Mouse (Mus musculus) kidney, embryonic 15.5 days (tissue): Measurements from ENCODE around the gene Pmis2. TPM values are rescaled to one million over a fixed set of nuclear protein-coding genes. Genes with fewer than 3 reads are reported as not detected.
A peak's percentile ranks its signal among the peaks of the same experiment; 100 is the strongest.

Source experiments
- ATAC-seq: fragments of 200-750 bp; cut with Nextera tagmentation; replicated peaks from 2 replicates; pipeline ENCODE4 v1.8.0; 2017; ENCODE audit warnings: moderate TSS enrichment; ENCODE audit not compliant: low FRiP score
- H3K27ac ChIP-seq: fragments of 300-500 bp; sonication (generic); 2 replicates; pipeline ENCODE4 v1.5.1; 2015; ENCODE audit warnings: mild to moderate bottlenecking, inconsistent platforms
- H3K27me3 ChIP-seq: fragments of 300-500 bp; sonication (generic); 2 replicates; pipeline ENCODE4 v1.6.1; 2015; ENCODE audit warnings: inconsistent platforms
- H3K36me3 ChIP-seq: fragments of 300-500 bp; sonication (generic); 2 replicates; pipeline ENCODE4 v1.6.1; 2015; ENCODE audit warnings: inconsistent platforms
- H3K4me1 ChIP-seq: fragments of 300-500 bp; sonication (generic); 2 replicates; pipeline ENCODE4 v1.6.1; 2015; ENCODE audit warnings: inconsistent platforms
- H3K4me2 ChIP-seq: fragments of 300-500 bp; sonication (generic); 2 replicates; pipeline ENCODE4 v1.6.1; 2015; ENCODE audit warnings: moderate library complexity, mild to moderate bottlenecking, inconsistent platforms
- H3K4me3 ChIP-seq: fragments of 300-500 bp; sonication (generic); replicated peaks from 2 replicates; pipeline ENCODE4 v1.5.1; 2015; ENCODE audit warnings: mild to moderate bottlenecking, inconsistent platforms
- H3K9ac ChIP-seq: fragments of 300-500 bp; sonication (generic); 2 replicates; pipeline ENCODE4 v1.6.1; 2015; ENCODE audit warnings: mild to moderate bottlenecking, inconsistent platforms
- H3K9me3 ChIP-seq: fragments of 300-500 bp; sonication (generic); replicated peaks from 2 replicates; pipeline ENCODE4 v1.6.1; 2016; ENCODE audit warnings: inconsistent platforms
- WGBS: fragments of 180-500 bp; shearing (Covaris S2); methylation state at CpG from one replicate; pipeline ENCODE4 v1.1.7; 2015; ENCODE audit warnings: mixed read lengths; 5-methylcytosine and 5-hydroxymethylcytosine counted together
- polyA plus RNA-seq: library from polyadenylated mRNA; unstranded; fragments of >200 nt; fragmentation: Nextera tagmentation; extraction: Ambion mirVana; gene quantifications from 2 replicates; pipeline ENCODE4 v1.2.1, GENCODE M21; 2015

Pmis2 gene
- polyA plus RNA-seq, 1 experiment from 2014 or later, result not detected

DNA sequence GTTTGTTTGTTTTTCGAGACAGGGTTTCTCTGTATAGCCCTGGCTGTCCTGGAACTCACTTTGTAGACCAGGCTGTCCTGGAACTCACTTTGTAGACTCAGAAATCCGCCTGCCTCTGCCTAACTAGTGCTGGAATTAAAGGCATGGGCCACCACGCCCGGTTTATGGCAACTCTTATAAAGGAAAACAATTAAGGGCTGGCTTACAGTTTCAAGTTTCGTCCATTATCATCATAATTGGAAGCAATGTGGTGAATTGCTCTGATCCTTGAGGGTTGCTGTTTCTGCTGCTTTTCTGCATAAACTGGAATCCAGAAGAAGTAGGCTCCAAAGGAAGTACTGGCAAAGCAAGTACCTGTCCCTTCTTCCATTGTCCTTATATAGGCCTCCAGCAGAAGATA is 44.8 kb downstream of the Pmis2 start:
- H3K4me3 ChIP-seq, result peak overlapping the region; percentile 86; the same call in 1 of the 2 replicates
- ATAC-seq, result no peak
- H3K4me1 ChIP-seq, result peaks cover 13% of the 10 kb centered on the region
- peaks cover 30% of the 10 kb centered on the region for H3K36me3 ChIP-seq
- H3K27me3 ChIP-seq, result peaks cover 29% of the 10 kb centered on the region
- H3K9me3 ChIP-seq, result no peaks in the 10 kb centered on the region
- no peak overlapping the region for H3K9ac ChIP-seq
- WGBS, result 84% methylated on average over 5 of the region's 5 CpGs
- H3K4me2 ChIP-seq, result peak overlapping the region; percentile 83
- H3K27ac ChIP-seq, result no peak overlapping the region

DNA sequence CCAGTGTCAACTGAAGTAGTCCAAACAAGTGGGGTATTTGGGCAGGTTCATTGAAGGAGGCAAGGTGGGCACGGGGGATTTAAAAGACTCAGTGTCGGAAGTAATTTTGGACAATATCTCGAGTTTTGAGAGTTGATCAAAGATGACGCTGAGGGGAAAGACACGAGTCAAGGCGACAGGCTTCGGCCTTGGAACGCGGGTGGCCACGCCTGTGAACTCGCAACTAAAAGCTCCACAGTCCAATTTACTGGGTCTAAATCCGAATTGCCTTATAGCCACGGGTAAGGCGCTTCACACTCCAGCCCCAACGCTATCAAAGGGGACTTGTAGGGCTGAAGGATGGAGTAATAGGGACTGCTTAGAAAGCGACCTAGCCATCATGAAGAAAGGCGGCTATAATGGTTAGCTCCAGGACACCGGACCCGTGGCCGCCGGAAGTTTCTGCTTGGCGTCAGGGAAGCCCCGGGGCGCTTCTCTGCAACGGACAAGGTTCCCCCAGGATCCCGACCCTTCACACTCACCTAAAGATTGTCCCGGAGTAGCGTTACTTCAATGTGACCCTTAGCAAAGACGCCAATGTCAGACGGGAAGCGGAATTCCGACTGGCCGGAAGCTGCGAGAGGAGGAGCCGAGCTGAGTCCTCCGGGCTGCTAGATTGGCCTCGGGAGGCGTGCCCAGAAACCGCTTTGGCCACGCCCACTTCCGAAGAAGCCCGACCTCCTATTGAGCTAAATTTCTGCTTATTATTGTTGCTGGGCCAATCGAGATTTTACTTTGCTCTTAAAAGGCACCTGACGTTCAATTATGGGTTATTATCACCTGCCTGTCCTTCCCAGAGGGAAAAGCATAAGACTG is 45.6 kb downstream of the Pmis2 start, which contains the start of gene Cox6b1:
Cox6b1 (minus strand) TSS at position 622 of the 855 bp plus-strand sequence.
- Histone ChIP-seq H3K4me1 (peaks cover 13% of the 10 kb centered on the region), H3K9me3 (no peaks in the 10 kb centered on the region), H3K4me2 (peak within 1 kb of the TSS; percentile 83), H3K4me3 (peak within 1 kb of the TSS; percentile 86), H3K27ac (peak within 1 kb of the TSS; percentile 49), H3K36me3 (peaks cover 38% of the 10 kb centered on the region), H3K9ac (peak within 1 kb of the TSS; percentile 73), H3K27me3 (peaks cover 21% of the 10 kb centered on the region)
- WGBS, result 1% methylated on average over 44 of the region's 44 CpGs
- peak; percentile 93 for ATAC-seq

Other genes with a start within 250 kb of the Pmis2 start
- 1.3 and 2.0 TPM in 2 replicates for gene Nfkbid, start 249.9 kb downstream of the Pmis2 start, polyA plus RNA-seq
- 24.1 and 28.6 TPM in 2 replicates for gene Aplp1, start 226.1 kb downstream of the Pmis2 start, polyA plus RNA-seq
- gene Kirrel2, start 213.9 kb downstream of the Pmis2 start, polyA plus RNA-seq, result 0.54 and 0.77 TPM in 2 replicates
- 3.6 and 4.8 TPM in 2 replicates for gene Nphs1, start 213.3 kb downstream of the Pmis2 start, polyA plus RNA-seq
- 12.8 and 14.4 TPM in 2 replicates for gene Prodh2, start 178.0 kb downstream of the Pmis2 start, polyA plus RNA-seq
- 11.7 and 16.0 TPM in 2 replicates for gene Arhgap33, start 136.5 kb downstream of the Pmis2 start, polyA plus RNA-seq
- gene Hspb6, start 119.4 kb downstream of the Pmis2 start, polyA plus RNA-seq, result 12.8 and 20.1 TPM in 2 replicates
- 14.1 and 18.6 TPM in 2 replicates for gene Proser3, start 119.3 kb downstream of the Pmis2 start, polyA plus RNA-seq
- gene Lin37, start 111.8 kb downstream of the Pmis2 start, polyA plus RNA-seq, result 37.6 and 40.5 TPM in 2 replicates
- gene U2af1l4, start 108.3 kb downstream of the Pmis2 start, polyA plus RNA-seq, result 94.8 and 102 TPM in 2 replicates
- 15.0 and 17.0 TPM in 2 replicates for gene Gm49396, start 108.3 kb downstream of the Pmis2 start, polyA plus RNA-seq
- 152 TPM in 2 replicates for gene Psenen, start 108.0 kb downstream of the Pmis2 start, polyA plus RNA-seq
- 3.8 and 6.0 TPM in 2 replicates for gene Igflr1, start 106.2 kb downstream of the Pmis2 start, polyA plus RNA-seq
- gene Kmt2b, start 82.9 kb downstream of the Pmis2 start, polyA plus RNA-seq, result 6.7 and 10.9 TPM in 2 replicates
- gene Zbtb32, start 72.7 kb downstream of the Pmis2 start, polyA plus RNA-seq, result 0.36 and 0.63 TPM in 2 replicates
- 3.6 and 5.3 TPM in 2 replicates for gene Upk1a, start 58.8 kb downstream of the Pmis2 start, polyA plus RNA-seq
- gene Cox6b1, start 45.5 kb downstream of the Pmis2 start, polyA plus RNA-seq, result 1,049 and 1,131 TPM in 2 replicates
- not detected in 2 replicates for gene Etv2, start 35.8 kb downstream of the Pmis2 start, polyA plus RNA-seq
- gene Rbm42, start 21.3 kb downstream of the Pmis2 start, polyA plus RNA-seq, result 118 and 119 TPM in 2 replicates
- gene Haus5, start 6.6 kb downstream of the Pmis2 start, polyA plus RNA-seq, result 58.0 and 61.1 TPM in 2 replicates
- gene 2200002J24Rik, start 27.3 kb upstream of the Pmis2 start, polyA plus RNA-seq, result 0.58 TPM in 1 of 2 replicates, not detected in the other
- gene Atp4a, start 40.6 kb upstream of the Pmis2 start, polyA plus RNA-seq, result 1.3 and 1.5 TPM in 2 replicates
- 180 and 192 TPM in 2 replicates for gene Tmem147, start 57.9 kb upstream of the Pmis2 start, polyA plus RNA-seq
- gene Gapdhs, start 72.1 kb upstream of the Pmis2 start, polyA plus RNA-seq, result 0.35 and 0.68 TPM in 2 replicates
- gene Sbsn, start 79.9 kb upstream of the Pmis2 start, polyA plus RNA-seq, result 2.2 and 2.6 TPM in 2 replicates
- gene Dmkn, start 92.2 kb upstream of the Pmis2 start, polyA plus RNA-seq, result 1.3 and 7.7 TPM in 2 replicates
- 5.8 and 26.9 TPM in 2 replicates for gene Krtdap, start 116.3 kb upstream of the Pmis2 start, polyA plus RNA-seq
- gene Ffar2, start 152.2 kb upstream of the Pmis2 start, polyA plus RNA-seq, result 0.19 and 0.49 TPM in 2 replicates
- gene Ffar3, start 184.6 kb upstream of the Pmis2 start, polyA plus RNA-seq, result 0.22 and 0.88 TPM in 2 replicates
- not detected in 2 replicates for gene Ffar1, start 190.0 kb upstream of the Pmis2 start, polyA plus RNA-seq
- gene Cd22, start 208.7 kb upstream of the Pmis2 start, polyA plus RNA-seq, result 0.12 and 0.19 TPM in 2 replicates
- 0.39 and 0.61 TPM in 2 replicates for gene Mag, start 243.3 kb upstream of the Pmis2 start, polyA plus RNA-seq